Mouse (Mus musculus) megakaryocyte-erythroid progenitor cell, adult 5 weeks (primary cell): ENCODE data around the gene Foxd4. TPM values are rescaled to one million over a fixed set of nuclear protein-coding genes. Genes with fewer than 3 reads are reported as not detected.

Experiments
- polyA plus RNA-seq: library from polyadenylated mRNA; stranded (reverse); fragments of >175 nt; gene quantifications from 2 replicates; pipeline ENCODE4 v1.2.3, GENCODE M21; 2012

Gene Foxd4
- 1.2 and 1.3 TPM in 2 replicates for polyA plus RNA-seq

DNA sequence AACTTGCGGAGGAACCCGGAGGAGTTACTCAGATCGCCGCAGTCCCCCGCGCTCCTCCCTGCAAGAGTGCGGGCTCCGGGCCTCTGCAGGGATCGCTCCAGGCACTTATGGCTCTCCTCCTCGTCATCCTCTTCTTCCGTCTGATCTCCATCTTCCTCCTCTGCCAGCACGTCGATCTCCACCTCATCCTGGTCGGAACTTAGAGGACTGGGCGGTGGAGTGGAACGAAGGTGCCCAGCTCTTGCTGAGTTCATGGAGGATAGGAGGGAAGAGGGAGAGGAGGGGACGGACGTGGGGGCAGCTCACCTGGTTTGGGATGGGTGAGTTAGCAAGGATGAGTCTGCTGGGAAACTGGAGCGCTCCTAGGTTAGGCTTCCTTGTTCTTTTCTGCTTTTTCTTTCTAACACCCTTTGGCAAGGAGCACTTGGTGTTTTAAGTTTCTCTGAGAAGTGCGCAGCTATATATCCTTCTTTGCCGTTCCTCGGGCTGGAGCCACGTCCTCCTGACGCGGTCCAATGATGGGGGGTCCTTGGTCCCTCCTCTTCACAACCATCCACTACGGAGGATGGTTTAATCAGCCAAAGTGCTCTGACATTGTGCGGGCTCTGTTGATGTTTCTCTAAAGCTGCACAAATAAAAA, at the start of gene Foxd4:
Gene Foxd4, minus strand, starts transcription at position 617 of the 640 bp plus-strand sequence.

DNA sequence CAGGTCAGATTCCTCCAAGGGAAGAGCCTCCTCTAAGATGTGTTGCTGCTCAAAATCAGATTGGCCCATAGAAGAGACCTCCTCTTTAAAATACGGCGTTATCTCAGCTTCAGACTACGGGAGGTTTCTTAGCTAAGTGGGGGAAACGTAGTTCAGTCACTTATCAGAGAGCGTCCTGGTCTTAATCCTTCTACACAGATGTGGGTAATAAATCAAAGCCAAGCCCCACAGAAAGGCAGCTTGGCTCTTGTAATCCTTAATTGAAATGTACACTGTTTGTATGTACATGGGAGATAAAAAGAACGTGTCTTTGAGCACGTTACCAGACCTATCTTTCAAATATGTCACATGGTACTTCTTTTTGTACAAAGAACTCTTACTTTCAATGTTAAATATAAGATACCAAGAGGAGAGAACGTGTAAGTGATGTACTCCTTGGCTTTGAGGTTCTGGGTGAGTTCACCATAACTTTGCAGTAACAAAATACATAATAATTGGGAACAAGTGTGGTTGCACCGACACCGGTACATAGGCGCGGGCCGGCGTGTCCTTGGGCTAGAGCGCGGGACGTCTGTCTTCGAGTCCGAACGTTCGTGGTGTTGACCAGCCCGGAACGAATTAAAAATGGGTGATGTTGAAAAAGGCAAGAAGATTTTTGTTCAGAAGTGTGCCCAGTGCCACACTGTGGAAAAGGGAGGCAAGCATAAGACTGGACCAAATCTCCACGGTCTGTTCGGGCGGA, 25.7 kb downstream of the Foxd4 start, which contains the start of gene Gm10053:
Gene Gm10053, plus strand, starts transcription at position 558 of the 742 bp plus-strand sequence.

DNA sequence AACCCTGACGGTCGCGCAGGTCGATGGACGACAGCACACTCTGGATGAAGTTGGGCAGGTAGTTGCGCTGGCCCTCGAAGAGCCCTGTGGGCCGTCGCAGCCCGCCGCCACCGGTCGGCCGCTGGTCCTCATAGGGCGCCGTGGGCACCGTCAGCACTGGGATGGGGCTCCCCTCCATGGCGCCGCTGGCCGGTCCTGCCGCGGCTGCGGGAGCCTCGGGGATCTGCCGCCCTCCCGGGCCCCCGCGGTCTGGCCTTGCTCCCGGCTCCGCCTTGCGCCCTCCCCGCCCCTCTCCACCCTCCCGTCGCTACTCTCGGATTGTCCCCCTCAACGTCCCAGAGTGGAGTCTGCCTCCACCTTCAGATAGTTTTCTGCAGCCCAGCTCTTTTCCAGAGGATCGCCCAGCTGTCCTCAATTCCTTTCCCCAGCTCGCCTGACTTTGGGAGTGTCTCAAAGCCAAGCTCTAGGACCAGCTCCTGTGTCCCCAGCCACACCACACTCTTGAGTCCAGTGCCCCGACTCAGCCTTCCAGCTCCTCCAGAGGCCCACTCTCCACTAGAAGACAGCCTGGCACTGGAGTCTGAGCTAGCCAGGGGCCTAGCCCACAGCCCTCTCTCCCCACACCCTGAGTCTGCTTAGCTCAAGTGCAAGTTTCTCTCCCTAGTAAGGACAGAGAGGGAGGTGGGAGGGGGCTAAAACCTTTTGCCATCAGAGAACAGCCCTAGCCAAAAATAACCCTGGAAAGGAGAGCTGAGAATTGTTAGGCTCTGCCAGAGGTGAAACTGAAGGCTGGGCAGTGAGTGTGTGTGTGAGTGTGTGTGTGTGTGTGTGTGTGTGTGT, 39.2 kb downstream of the Foxd4 start, which contains the start of gene Pgm5:
Gene Pgm5, minus strand, starts transcription at position 244 of the 840 bp plus-strand sequence.

Other genes starting within 250 kb of the Foxd4 start
- not detected in 2 replicates for gene Tmem252, start 227.2 kb downstream of the Foxd4 start, polyA plus RNA-seq
- 0.05 TPM in 1 of 2 replicates, not detected in the other for gene Pgm5, start 39.3 kb downstream of the Foxd4 start, polyA plus RNA-seq
- 0.16 and 0.53 TPM in 2 replicates for gene Gm10053, start 25.5 kb downstream of the Foxd4 start, polyA plus RNA-seq
- gene Cbwd1, start 60.4 kb upstream of the Foxd4 start, polyA plus RNA-seq, result 1.8 and 2.2 TPM in 2 replicates
- gene Dock8, start 98.3 kb upstream of the Foxd4 start, polyA plus RNA-seq, result 34.1 and 39.8 TPM in 2 replicates